Mouse (Mus musculus) forebrain, embryonic 12.5 days (tissue): ENCODE data around the gene Ubap2l. TPM values are rescaled to one million over a fixed set of nuclear protein-coding genes. Genes with fewer than 3 reads are reported as not detected.

Source experiments
- ATAC-seq: fragments of 200-750 bp; cut with Nextera tagmentation; 2 replicates; pipeline ENCODE4 v1.8.0; 2017; ENCODE audit warnings: moderate TSS enrichment; ENCODE audit not compliant: low FRiP score
- H3K27ac ChIP-seq: fragments of 300-500 bp; sonication (generic); 2 replicates; pipeline ENCODE4 v1.5.1; 2016; ENCODE audit warnings: mild to moderate bottlenecking
- H3K27me3 ChIP-seq: fragments of 300-500 bp; sonication (generic); 2 replicates; pipeline ENCODE4 v1.6.1; 2016; ENCODE audit warnings: mild to moderate bottlenecking
- H3K36me3 ChIP-seq: fragments of 300-500 bp; sonication (generic); replicated peaks from 2 replicates; pipeline ENCODE4 v1.6.1; 2016; ENCODE audit warnings: mild to moderate bottlenecking
- H3K4me1 ChIP-seq: fragments of 300-500 bp; sonication (generic); 2 replicates; pipeline ENCODE4 v1.6.1; 2016
- H3K4me2 ChIP-seq: fragments of 300-500 bp; sonication (generic); 2 replicates; pipeline ENCODE4 v1.6.1; 2016; ENCODE audit warnings: mild to moderate bottlenecking, moderate library complexity
- H3K4me3 ChIP-seq: fragments of 300-500 bp; sonication (generic); replicated peaks from 2 replicates; pipeline ENCODE4 v1.5.1; 2016; ENCODE audit warnings: mild to moderate bottlenecking
- H3K9ac ChIP-seq: fragments of 300-500 bp; sonication (generic); 2 replicates; pipeline ENCODE4 v1.6.1; 2016; ENCODE audit warnings: mild to moderate bottlenecking
- H3K9me3 ChIP-seq: fragments of 300-500 bp; sonication (generic); 2 replicates; pipeline ENCODE4 v1.6.1; 2016
- WGBS: fragments of 180-500 bp; shearing (Covaris S2); methylation state at CpG from one replicate; pipeline ENCODE4 v1.1.7; 2016; 5-methylcytosine and 5-hydroxymethylcytosine counted together
- polyA plus RNA-seq: library from polyadenylated mRNA; unstranded; fragments of >200 nt; fragmentation: Nextera tagmentation; extraction: Ambion mirVana; gene quantifications from 2 replicates; pipeline ENCODE4 v1.2.1, GENCODE M21; 2016

The Ubap2l gene
- polyA plus RNA-seq, 1 experiment from 2014 or later = 205 TPM

DNA sequence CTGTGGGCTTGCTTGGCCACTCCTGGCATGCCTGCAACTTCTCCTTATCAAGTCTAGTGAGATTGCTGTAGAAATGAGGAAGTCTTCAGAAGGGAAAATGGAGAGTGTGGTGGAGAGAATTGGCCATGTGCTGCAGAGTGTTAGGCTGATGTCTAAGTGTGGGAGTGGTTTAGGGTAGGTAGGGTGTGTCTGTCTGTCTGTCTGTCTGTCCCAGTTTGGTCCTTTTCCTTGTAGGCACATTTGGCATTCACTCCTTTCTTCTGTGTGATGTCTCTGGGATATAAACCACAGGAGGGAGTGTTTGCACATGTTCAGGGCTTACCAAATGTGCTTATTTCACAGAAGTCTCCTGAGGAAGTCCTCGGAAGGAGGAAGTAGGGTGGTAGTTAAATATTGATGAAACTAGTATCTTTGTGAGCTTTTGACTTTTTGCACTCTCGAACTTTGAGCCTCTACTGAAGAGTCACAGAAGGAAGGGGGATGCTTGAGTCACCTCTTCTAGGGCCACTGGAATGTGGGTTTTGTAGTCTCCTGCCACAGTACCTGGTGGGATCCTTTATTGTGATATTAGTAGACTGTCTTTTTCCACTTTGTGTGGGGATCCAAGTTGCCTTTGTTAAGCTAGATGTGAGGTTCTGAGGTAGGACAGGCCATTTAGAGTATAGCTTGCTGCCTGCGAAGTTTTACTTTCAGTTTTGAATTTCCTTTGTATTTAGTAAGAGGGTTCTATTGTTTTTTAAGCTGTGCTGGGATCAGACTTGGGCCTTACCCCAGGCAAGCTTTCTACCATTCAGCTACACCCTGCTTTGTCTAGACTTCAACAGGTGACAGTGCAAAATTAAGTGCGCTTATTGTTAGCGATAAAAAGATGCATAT, 29.2 kb upstream of the Ubap2l start:
- Histone ChIP-seq H3K9me3 (no peaks in the 10 kb centered on the region), H3K4me3 (peak overlapping the region; percentile 86), H3K27ac (no peak overlapping the region), H3K4me2 (peak overlapping the region; percentile 92), H3K36me3 (peaks cover 9% of the 10 kb centered on the region), H3K4me1 (peaks cover 56% of the 10 kb centered on the region), H3K27me3 (no peaks in the 10 kb centered on the region), H3K9ac (0 out of 2 replicates have a peak overlapping the region, but pooled peaks have one; percentile 1)
- 80% methylated on average over 5 of the region's 5 CpGs for WGBS
- ATAC-seq = no peak

DNA sequence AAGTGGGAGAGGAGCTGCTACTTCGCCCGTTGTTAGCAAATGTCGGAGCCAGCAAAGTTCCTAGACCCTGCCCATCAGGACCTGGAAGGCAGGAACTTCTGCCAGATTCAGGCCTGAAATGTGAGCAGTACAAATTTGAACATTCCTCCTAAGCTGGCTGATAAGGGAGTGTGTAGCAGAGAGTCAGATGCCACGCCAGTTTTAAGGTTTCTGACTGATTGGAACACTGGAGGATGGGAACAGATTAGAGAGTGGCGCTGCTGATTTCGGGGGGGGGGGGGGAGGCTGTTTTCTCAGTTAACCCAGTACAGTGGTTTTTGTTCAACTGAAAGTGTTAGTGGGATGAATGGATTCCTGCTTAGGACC, 28.1 kb upstream of the Ubap2l start:
- H3K4me3 ChIP-seq = peak overlapping the region; percentile 86
- H3K9me3 ChIP-seq = no peaks in the 10 kb centered on the region
- WGBS = 2% methylated on average over 6 of the region's 6 CpGs
- peak overlapping the region; percentile 95 for H3K27ac ChIP-seq
- H3K9ac ChIP-seq = peak overlapping the region; percentile 84
- peak overlapping the region; percentile 92 for H3K4me2 ChIP-seq
- no peaks in the 10 kb centered on the region for H3K27me3 ChIP-seq
- no peak for ATAC-seq
- H3K36me3 ChIP-seq = 0 out of 2 replicates have a peak, but pooled peaks cover 5% of the 10 kb centered on the region
- peaks cover 56% of the 10 kb centered on the region for H3K4me1 ChIP-seq

DNA sequence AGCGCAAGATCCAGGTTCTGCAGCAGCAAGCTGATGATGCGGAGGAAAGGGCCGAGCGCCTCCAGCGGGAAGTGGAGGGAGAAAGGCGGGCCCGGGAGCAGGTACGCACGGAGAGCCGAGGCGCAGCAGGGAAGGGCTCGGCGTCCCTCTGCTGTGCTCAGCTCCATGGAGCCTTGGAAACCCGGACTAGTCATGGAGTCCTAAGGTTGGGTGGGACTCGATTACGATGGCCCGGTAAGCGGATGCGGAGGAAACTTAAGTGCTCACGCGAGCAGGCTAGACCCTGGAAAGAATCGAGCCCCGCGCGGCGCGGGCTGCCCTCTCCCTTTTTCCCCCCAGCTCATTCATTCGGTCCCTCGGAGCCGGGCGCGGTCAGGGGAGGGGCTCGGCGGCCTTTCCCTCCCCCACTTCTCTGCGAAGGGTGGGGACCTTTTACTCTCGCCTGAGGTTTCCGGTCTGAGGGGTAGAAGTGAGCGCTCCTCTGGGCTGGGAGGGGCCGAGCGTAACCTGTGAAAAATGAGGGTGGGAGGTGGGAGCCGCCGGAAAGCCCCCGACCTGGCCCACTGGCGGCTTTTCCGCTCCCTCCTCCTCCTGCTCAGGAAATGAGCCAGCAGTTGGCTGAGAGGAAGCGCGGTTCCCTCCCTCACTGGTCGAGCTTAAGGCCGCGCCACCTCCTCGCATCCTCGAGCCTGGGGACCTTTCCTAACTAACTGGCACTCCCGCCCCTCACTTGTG, 27.5 kb upstream of the Ubap2l start:
- WGBS = under 1% methylated on average over 51 of the region's 53 CpGs
- Histone ChIP-seq H3K4me3 (peak overlapping the region; percentile 86), H3K36me3 (0 out of 2 replicates have a peak, but pooled peaks cover 5% of the 10 kb centered on the region), H3K9me3 (no peaks in the 10 kb centered on the region), H3K9ac (peak overlapping the region; percentile 84), H3K4me1 (peaks cover 56% of the 10 kb centered on the region), H3K4me2 (peak overlapping the region; percentile 92), H3K27me3 (no peaks in the 10 kb centered on the region), H3K27ac (peak overlapping the region; percentile 95)
- peak; percentile 71 for ATAC-seq

DNA sequence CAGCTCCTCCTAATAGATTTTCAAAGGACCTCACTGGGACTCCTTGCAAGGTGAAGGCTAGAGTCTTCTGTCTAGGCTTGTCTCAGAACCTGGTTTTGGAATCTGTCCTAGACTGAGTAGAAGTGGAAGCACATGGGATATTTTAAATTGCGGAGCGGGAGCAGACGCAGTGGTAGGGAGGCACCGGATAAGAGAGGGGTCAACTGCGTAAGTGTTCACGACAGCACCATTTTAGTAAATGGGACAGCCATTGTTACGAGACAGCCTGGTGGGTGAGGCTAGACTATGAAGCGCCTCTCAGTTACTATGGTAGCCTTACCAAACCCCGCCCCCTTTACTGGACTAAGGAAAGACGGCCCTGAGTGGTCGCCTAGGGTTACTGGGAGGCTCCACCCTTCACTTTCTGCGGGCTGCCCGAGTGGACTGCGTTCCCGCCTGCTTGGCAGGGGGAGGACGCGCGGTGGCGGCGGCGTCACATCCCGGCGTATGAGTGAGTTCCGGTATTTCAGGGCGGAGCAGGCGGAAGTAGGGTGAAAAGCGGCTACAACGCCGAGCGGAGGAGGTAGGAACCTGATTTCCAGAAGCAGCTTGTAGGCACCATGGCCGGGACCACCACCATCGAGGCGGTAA, 26.8 kb upstream of the Ubap2l start:
- no peaks in the 10 kb centered on the region for H3K9me3 ChIP-seq
- no peaks in the 10 kb centered on the region for H3K27me3 ChIP-seq
- peak overlapping the region; percentile 95 for H3K27ac ChIP-seq
- H3K36me3 ChIP-seq = 0 out of 2 replicates have a peak, but pooled peaks cover under 1% of the 10 kb centered on the region
- under 1% methylated on average over 33 of the region's 33 CpGs for WGBS
- ATAC-seq = peak; percentile 97
- H3K9ac ChIP-seq = peak overlapping the region; percentile 84
- H3K4me3 ChIP-seq = peak overlapping the region; percentile 86
- H3K4me2 ChIP-seq = peak overlapping the region; percentile 92
- peaks cover 53% of the 10 kb centered on the region for H3K4me1 ChIP-seq

DNA sequence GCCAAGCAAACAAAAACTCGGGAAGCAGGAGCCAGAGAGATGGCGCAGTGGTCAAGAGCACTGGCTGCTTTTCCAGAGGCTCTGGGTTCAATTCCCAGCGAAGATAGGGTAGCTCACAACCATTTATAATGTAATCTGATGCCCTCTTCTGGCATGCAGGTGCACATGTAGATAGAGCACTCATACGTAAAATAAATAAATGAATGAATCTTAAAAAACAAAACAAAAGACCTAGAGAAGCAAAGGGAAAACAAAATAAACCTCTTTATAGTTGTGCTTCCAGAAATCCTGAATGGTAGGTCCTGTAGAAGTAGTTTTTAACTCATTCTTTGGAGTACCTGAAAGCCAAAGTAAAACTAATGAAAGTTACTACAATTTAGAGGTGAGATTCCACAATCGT, 25.8 kb upstream of the Ubap2l start:
- Histone ChIP-seq H3K4me1 (peaks cover 43% of the 10 kb centered on the region), H3K9ac (no peak overlapping the region), H3K4me3 (no peak overlapping the region), H3K27me3 (no peaks in the 10 kb centered on the region), H3K9me3 (no peaks in the 10 kb centered on the region), H3K27ac (no peak overlapping the region), H3K4me2 (no peak overlapping the region), H3K36me3 (no peaks in the 10 kb centered on the region)
- WGBS = 57% methylated on average over 5 of the region's 5 CpGs
- no peak for ATAC-seq

DNA sequence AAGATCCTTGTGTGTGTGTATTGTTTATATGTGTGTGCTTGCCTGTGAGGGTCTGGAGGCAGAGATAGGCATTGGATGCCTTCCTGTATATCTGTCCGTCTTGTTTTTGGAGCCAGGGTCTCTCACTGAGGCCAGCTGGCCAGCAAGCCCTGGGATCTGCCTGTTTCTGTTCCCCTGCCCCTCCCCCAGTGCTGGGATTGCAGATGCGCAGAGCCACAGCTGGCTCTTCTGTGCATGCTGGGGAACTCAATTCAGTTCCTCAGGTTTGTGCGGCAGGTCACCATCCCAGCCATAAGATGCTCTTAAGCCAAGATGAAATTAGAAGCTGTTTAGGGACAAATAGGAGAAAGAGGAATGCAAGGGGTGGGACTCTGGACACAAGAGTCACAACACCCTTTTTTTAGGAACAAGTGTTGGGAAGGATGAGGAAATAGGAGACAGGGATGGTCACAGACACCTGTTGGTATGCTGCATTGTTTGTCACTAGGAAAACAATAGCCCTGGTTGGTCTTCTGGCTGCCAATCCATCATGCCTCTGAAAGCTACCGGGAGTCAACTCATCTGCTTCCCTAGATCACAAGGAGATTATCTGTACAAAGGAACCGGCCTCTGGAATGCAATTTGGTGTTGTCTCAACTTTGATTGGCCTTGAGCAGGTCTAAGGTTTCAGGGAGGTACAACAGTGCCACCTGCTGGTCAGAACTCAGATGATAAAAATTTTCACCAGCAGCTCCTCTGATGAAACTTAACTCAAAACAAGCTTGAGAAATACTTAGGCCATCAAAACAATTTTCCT, 24.7 kb upstream of the Ubap2l start:
- Histone ChIP-seq H3K9ac (no peak overlapping the region), H3K27ac (no peak overlapping the region), H3K4me1 (peaks cover 32% of the 10 kb centered on the region), H3K4me2 (peak overlapping the region; percentile 21; the same call in 1 of the 2 replicates), H3K36me3 (no peaks in the 10 kb centered on the region), H3K4me3 (0 out of 2 replicates have a peak overlapping the region, but pooled peaks have one; percentile 5), H3K27me3 (no peaks in the 10 kb centered on the region), H3K9me3 (no peaks in the 10 kb centered on the region)
- 11% methylated on average over 5 of the region's 5 CpGs for WGBS
- no peak for ATAC-seq

DNA sequence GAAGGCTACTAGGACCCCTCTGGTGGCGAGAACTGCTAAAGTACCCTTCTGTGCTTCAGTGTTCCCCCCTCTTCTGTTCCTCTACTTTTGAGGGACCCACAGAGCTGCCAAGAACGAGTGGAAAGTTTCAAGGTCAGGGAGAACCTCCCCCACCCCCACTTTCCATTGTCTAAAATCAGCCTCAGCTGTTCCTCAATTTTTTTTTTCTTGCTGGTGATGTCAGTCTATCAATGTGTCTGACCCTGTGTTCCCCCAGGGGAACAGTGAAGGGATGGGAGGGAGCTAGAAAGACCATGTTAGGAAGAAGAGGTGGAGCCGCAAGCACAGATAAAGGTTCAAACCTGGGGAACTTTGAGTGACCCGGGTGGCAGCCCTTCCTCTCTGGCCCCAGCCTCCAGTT, 19.9 kb upstream of the Ubap2l start, which contains the start of gene Tpm3:
Gene Tpm3, plus strand, starts transcription at position 356 of the 400 bp plus-strand sequence.
- no peak within 1 kb of the TSS for H3K9ac ChIP-seq
- no peak for ATAC-seq
- no peaks in the 10 kb centered on the region for H3K36me3 ChIP-seq
- 75% methylated on average over 4 of the region's 4 CpGs for WGBS
- no peak within 1 kb of the TSS for H3K27ac ChIP-seq
- no peak within 1 kb of the TSS for H3K4me3 ChIP-seq
- H3K4me1 ChIP-seq = peaks cover 5% of the 10 kb centered on the region
- no peaks in the 10 kb centered on the region for H3K9me3 ChIP-seq
- H3K4me2 ChIP-seq = no peak within 1 kb of the TSS
- H3K27me3 ChIP-seq = no peaks in the 10 kb centered on the region

DNA sequence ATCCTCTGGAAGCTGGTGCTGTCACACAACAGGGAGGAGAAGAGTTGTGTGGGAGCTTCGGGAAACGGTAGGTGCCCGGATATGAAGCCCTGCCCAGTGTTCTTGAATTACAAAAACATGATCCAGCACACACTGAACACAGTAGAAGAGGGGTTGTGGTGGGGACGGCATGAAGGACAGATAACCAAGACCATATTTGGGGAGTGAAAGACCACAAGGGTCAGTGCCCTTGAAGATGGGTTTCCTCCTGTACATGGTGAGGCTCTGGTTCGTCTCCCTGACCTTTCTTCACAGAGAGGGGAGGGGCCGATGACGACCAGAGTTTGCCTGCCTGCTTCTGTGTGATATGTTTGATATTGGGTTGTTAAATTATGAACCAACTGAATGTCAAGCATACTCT, 17.3 kb upstream of the Ubap2l start:
- H3K4me3 ChIP-seq = no peak overlapping the region
- H3K4me2 ChIP-seq = no peak overlapping the region
- H3K36me3 ChIP-seq = peaks cover 4% of the 10 kb centered on the region; the same call in 1 of the 2 replicates
- no peaks in the 10 kb centered on the region for H3K4me1 ChIP-seq
- 84% methylated on average over 7 of the region's 7 CpGs for WGBS
- ATAC-seq = no peak
- no peak overlapping the region for H3K9ac ChIP-seq
- no peaks in the 10 kb centered on the region for H3K27me3 ChIP-seq
- no peaks in the 10 kb centered on the region for H3K9me3 ChIP-seq
- no peak overlapping the region for H3K27ac ChIP-seq

DNA sequence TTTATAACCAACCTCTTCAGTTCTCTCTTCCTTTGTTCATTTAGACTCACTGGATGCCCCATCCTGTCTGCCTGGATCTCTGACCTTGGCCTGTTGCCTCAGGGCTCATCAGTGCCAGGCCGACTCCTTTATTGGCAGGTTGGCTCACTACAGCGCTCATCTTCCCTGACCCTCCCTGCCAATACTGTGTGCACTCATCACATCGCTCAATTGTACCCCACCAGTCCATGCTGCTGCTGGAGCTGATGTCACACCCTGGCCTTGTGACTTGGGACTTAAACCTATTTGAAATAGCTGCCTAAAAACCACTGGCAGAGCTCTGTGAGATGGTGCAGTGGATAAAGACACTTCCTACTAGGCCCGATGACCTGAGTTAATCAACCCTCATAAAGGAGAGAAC, 15.4 kb upstream of the Ubap2l start:
- Histone ChIP-seq H3K4me2 (no peak overlapping the region), H3K27me3 (no peaks in the 10 kb centered on the region), H3K9ac (no peak overlapping the region), H3K4me1 (no peaks in the 10 kb centered on the region), H3K27ac (no peak overlapping the region), H3K36me3 (peaks cover 15% of the 10 kb centered on the region), H3K9me3 (no peaks in the 10 kb centered on the region), H3K4me3 (no peak overlapping the region)
- ATAC-seq = no peak
- WGBS = 89% methylated on average over 4 of the region's 4 CpGs

DNA sequence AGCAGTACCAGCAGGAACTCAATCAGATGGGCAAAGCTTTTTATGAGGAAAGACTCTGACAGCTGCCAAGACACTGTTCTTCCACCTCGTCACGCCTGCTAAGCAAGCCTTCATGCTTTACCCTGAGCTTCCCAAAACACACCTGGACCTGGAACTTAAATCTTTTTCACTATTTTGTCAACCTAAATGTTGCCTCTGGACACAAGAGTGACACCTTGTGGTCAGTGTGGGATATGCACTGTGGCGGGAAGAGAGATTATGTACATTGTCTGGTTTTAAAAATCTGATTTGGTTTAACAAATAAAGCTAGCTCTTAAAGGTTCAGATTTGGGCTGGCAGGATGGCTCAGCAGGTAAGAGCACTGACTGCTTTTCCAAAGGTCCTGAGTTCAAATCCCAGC, 13.1 kb upstream of the Ubap2l start:
- no peak overlapping the region for H3K4me2 ChIP-seq
- H3K27ac ChIP-seq = no peak overlapping the region
- H3K27me3 ChIP-seq = no peaks in the 10 kb centered on the region
- no peak for ATAC-seq
- no peaks in the 10 kb centered on the region for H3K9me3 ChIP-seq
- H3K4me1 ChIP-seq = no peaks in the 10 kb centered on the region
- H3K36me3 ChIP-seq = peaks cover 38% of the 10 kb centered on the region
- 56% methylated on average over 3 of the region's 3 CpGs for WGBS
- H3K9ac ChIP-seq = no peak overlapping the region
- H3K4me3 ChIP-seq = no peak overlapping the region

DNA sequence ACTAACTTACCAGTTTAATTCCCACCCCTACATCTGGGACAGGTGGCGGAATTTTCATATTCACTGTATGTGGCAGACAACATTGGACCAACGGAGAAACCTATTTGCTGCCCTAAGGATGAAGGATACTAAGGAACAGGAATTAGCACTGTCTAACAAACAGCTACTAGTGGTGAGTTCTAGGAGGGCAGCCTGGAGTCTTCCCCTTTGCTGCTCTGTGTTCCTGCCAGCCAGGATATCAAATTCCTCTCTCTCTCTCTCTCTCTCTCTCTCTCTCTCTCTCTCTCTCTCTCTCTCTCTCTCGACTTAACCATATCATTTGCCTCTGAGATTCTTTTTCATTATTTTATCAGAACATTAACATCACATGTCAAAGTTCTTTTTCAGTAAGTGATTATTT, 12.0 kb upstream of the Ubap2l start:
- Histone ChIP-seq H3K9ac (no peak overlapping the region), H3K4me3 (no peak overlapping the region), H3K9me3 (no peaks in the 10 kb centered on the region), H3K36me3 (peaks cover 45% of the 10 kb centered on the region), H3K27ac (no peak overlapping the region), H3K4me1 (no peaks in the 10 kb centered on the region), H3K27me3 (no peaks in the 10 kb centered on the region), H3K4me2 (no peak overlapping the region)
- ATAC-seq = no peak
- WGBS = 86% methylated on average over 3 of the region's 3 CpGs
